Mouse (Mus musculus): ENCODE measurements around the gene Usp3. TPM values are rescaled to one million over a fixed set of nuclear protein-coding genes. Genes with fewer than 3 reads are reported as not detected.

The Usp3 gene
- polyA plus RNA-seq, 1 experiment = 70.5 TPM

- DNase-seq = no peak
Observed at GRCm38 (mm10) chr9:66598636-66599035, 5.7 kb upstream of the Usp3 start.

GRCm38 (mm10) chr9:66597480-66598215 lies 4.7 kb upstream of the Usp3 start:
- no peak for TF ChIP-seq CTCF (IDR thresholded peaks at IDR 0.05; ENCODE audit: borderline replicate concordance, control insufficient read depth, extremely low read depth, insufficient read depth, low read length, poor library complexity)
- TF ChIP-seq POLR2A (IDR thresholded peaks at IDR 0.05; ENCODE audit: control insufficient read depth, extremely low read depth, insufficient read depth, low read length, poor library complexity) = no peak
- WGBS = 76% methylated on average over 7 of the region's 7 CpGs

More at GRCm38 (mm10) chr9:66598636-66599035, 5.7 kb upstream of the Usp3 start:
- TF ChIP-seq CTCF (IDR thresholded peaks at IDR 0.05; ENCODE audit: borderline replicate concordance, control insufficient read depth, extremely low read depth, insufficient read depth, low read length, poor library complexity) = no peak
- no peak for TF ChIP-seq POLR2A (IDR thresholded peaks at IDR 0.05; ENCODE audit: control insufficient read depth, extremely low read depth, insufficient read depth, low read length, poor library complexity)
- Histone ChIP-seq H3K27me3 (ENCODE audit: control insufficient read depth, insufficient read depth, low read length) (no peaks in the 10 kb centered on the region), H3K4me3 (ENCODE audit: control insufficient read depth, insufficient read depth, low read length) (no peak overlapping the region), H3K27ac (ENCODE audit: control insufficient read depth, insufficient read depth, low read length) (peak overlapping the region; percentile 77), H3K4me1 (replicated peaks; ENCODE audit: control insufficient read depth, insufficient read depth, low read length) (peaks cover 49% of the 10 kb centered on the region), H3K36me3 (ENCODE audit: control insufficient read depth, insufficient read depth, low read length) (no peaks in the 10 kb centered on the region)
- whole genome bisulfite sequencing = 40% methylated on average over 5 of the region's 5 CpGs

GRCm38 (mm10) chr9:66597076-66597475 lies 4.1 kb upstream of the Usp3 start:
- no peaks in the 10 kb centered on the region for H3K36me3 ChIP-seq (ENCODE audit: control insufficient read depth, insufficient read depth, low read length)
- H3K4me3 ChIP-seq (ENCODE audit: control insufficient read depth, insufficient read depth, low read length) = no peak overlapping the region
- DNase-seq = no peak
- WGBS = 78% methylated on average over 6 of the region's 6 CpGs
- peaks cover 46% of the 10 kb centered on the region for H3K4me1 ChIP-seq (replicated peaks; ENCODE audit: control insufficient read depth, insufficient read depth, low read length)
- H3K27me3 ChIP-seq (ENCODE audit: control insufficient read depth, insufficient read depth, low read length) = no peaks in the 10 kb centered on the region
- no peak overlapping the region for H3K27ac ChIP-seq (ENCODE audit: control insufficient read depth, insufficient read depth, low read length)
- no peak for TF ChIP-seq CTCF (IDR thresholded peaks at IDR 0.05; ENCODE audit: borderline replicate concordance, control insufficient read depth, extremely low read depth, insufficient read depth, low read length, poor library complexity)
- no peak for TF ChIP-seq POLR2A (IDR thresholded peaks at IDR 0.05; ENCODE audit: control insufficient read depth, extremely low read depth, insufficient read depth, low read length, poor library complexity)

More at GRCm38 (mm10) chr9:66597480-66598215, 4.7 kb upstream of the Usp3 start:
- DNase-seq = no peak
- Histone ChIP-seq H3K4me1 (replicated peaks; ENCODE audit: control insufficient read depth, insufficient read depth, low read length) (peaks cover 46% of the 10 kb centered on the region), H3K4me3 (ENCODE audit: control insufficient read depth, insufficient read depth, low read length) (no peak overlapping the region), H3K36me3 (ENCODE audit: control insufficient read depth, insufficient read depth, low read length) (no peaks in the 10 kb centered on the region), H3K27ac (ENCODE audit: control insufficient read depth, insufficient read depth, low read length) (no peak overlapping the region), H3K27me3 (ENCODE audit: control insufficient read depth, insufficient read depth, low read length) (no peaks in the 10 kb centered on the region)

- 60% methylated on average over 5 of the region's 5 CpGs for WGBS
- Histone ChIP-seq H3K27ac (ENCODE audit: control insufficient read depth, insufficient read depth, low read length) (peak overlapping the region; percentile 65), H3K4me3 (ENCODE audit: control insufficient read depth, insufficient read depth, low read length) (no peak overlapping the region), H3K4me1 (replicated peaks; ENCODE audit: control insufficient read depth, insufficient read depth, low read length) (peaks cover 46% of the 10 kb centered on the region), H3K36me3 (ENCODE audit: control insufficient read depth, insufficient read depth, low read length) (no peaks in the 10 kb centered on the region), H3K27me3 (ENCODE audit: control insufficient read depth, insufficient read depth, low read length) (no peaks in the 10 kb centered on the region)
- DNase-seq = peak; percentile 64
- TF ChIP-seq CTCF (IDR thresholded peaks at IDR 0.05; ENCODE audit: borderline replicate concordance, control insufficient read depth, extremely low read depth, insufficient read depth, low read length, poor library complexity) = no peak
- no peak for TF ChIP-seq POLR2A (IDR thresholded peaks at IDR 0.05; ENCODE audit: control insufficient read depth, extremely low read depth, insufficient read depth, low read length, poor library complexity)
Observed at GRCm38 (mm10) chr9:66595722-66596675, 3.1 kb upstream of the Usp3 start.

- Histone ChIP-seq H3K27me3 (ENCODE audit: control insufficient read depth, insufficient read depth, low read length) (no peaks in the 10 kb centered on the region), H3K4me1 (replicated peaks; ENCODE audit: control insufficient read depth, insufficient read depth, low read length) (peaks cover 38% of the 10 kb centered on the region), H3K4me3 (ENCODE audit: control insufficient read depth, insufficient read depth, low read length) (peak overlapping the region; percentile 79; the same call in 1 of the 2 replicates), H3K36me3 (ENCODE audit: control insufficient read depth, insufficient read depth, low read length) (no peaks in the 10 kb centered on the region), H3K27ac (ENCODE audit: control insufficient read depth, insufficient read depth, low read length) (peak overlapping the region; percentile 97)
- DNase-seq = no peak
- WGBS = 68% methylated on average over 3 of the region's 3 CpGs
- TF ChIP-seq POLR2A (IDR thresholded peaks at IDR 0.05; ENCODE audit: control insufficient read depth, extremely low read depth, insufficient read depth, low read length, poor library complexity) (no peak), CTCF (IDR thresholded peaks at IDR 0.05; ENCODE audit: borderline replicate concordance, control insufficient read depth, extremely low read depth, insufficient read depth, low read length, poor library complexity) (no peak)
Observed at GRCm38 (mm10) chr9:66594061-66594460, 1.1 kb upstream of the Usp3 start.

- no peaks in the 10 kb centered on the region for H3K27me3 ChIP-seq (ENCODE audit: control insufficient read depth, insufficient read depth, low read length)
- H3K4me3 ChIP-seq (ENCODE audit: control insufficient read depth, insufficient read depth, low read length) = peak overlapping the region; percentile 79
- WGBS = under 1% methylated on average over 12 of the region's 12 CpGs
- no peak for DNase-seq
- TF ChIP-seq CTCF (IDR thresholded peaks at IDR 0.05; ENCODE audit: borderline replicate concordance, control insufficient read depth, extremely low read depth, insufficient read depth, low read length, poor library complexity) = no peak
- no peak for TF ChIP-seq POLR2A (IDR thresholded peaks at IDR 0.05; ENCODE audit: control insufficient read depth, extremely low read depth, insufficient read depth, low read length, poor library complexity)
- H3K27ac ChIP-seq (ENCODE audit: control insufficient read depth, insufficient read depth, low read length) = peak overlapping the region; percentile 97
- peaks cover 33% of the 10 kb centered on the region for H3K4me1 ChIP-seq (replicated peaks; ENCODE audit: control insufficient read depth, insufficient read depth, low read length)
- H3K36me3 ChIP-seq (ENCODE audit: control insufficient read depth, insufficient read depth, low read length) = no peaks in the 10 kb centered on the region
Observed at GRCm38 (mm10) chr9:66593613-66593969, 649 bp upstream of the Usp3 start.
